Mouse (Mus musculus) erythroblast, embryonic 14.5 days (primary cell): ENCODE measurements at regions not wholly inside any gene's neighbourhood (a gene's known extent, or its start where the extent isn't known, plus 50 kb on each side); places are given as distances from the start of the nearest gene placed in this dataset.

ENCODE experiments used
- GATA1 ChIP-seq: IDR thresholded peaks from 2 replicates; pipeline ENCODE4 v1.6.1; 2012; ENCODE audit warnings: low read length, inconsistent platforms, mixed read lengths
- TAL1 ChIP-seq: IDR thresholded peaks from 3 replicates; pipeline ENCODE4 v1.6.1; 2012; ENCODE audit warnings: low read length, inconsistent platforms, mixed read lengths

DNA sequence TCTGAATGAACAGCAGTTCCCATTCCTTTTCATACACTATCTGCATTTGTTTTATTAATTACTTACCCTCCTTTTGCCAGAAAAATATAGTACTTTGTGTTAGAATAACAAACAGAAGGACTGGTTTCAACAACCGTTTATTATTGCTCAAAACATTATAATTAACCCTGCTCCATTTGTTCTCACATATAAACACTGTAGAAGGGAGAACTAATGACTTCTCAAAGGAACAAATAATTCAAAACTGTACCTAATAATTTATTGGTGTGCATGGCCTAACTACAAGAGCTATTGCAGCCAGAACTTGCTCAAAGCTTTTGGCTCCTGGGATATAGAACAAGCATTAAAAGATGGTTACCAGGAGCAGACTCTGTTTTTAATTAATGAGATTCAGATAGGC lies 192.1 kb downstream of the Sucnr1 start:
- no peak for TF ChIP-seq GATA1
- TF ChIP-seq TAL1: no peak
